Mouse (Mus musculus): ENCODE measurements around the gene Lce1c. TPM values are rescaled to one million over a fixed set of nuclear protein-coding genes. Genes with fewer than 3 reads are reported as not detected.
"Not testable (repeated sequence)": the region's sequence is repeated elsewhere in the genome, so short reads cannot be mapped to it uniquely, and the experiment has no call there.

Lce1c gene
- polyA plus RNA-seq (2016; fragmentation: Nextera tagmentation; extraction: Ambion mirVana) = not detected in 2 replicates

DNA sequence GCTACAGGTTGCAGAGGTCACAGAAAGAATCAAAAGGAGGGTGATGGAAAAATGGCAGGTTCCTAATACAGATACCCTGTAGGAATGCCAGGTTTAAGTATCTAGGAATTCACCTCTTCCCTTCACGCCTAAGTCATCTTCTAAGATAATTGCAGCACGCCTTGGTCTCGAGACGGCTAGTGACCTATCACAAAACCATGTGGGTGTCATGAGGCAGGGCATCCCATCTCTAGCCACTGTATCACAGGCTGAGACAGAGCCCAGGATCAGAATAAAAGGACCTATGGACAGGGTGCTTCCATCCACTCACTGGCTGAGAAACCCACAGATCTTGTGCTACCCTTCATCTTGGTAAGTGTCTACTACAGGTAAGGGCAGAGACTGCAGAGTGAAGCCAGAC lies at the start of gene Lce1c:
Gene Lce1c (plus strand): TSS at position 301 of the 400 bp plus-strand sequence.
- H3K36me3 ChIP-seq = no peaks in the 10 kb centered on the region
- no peak within 1 kb of the TSS for H3K4me3 ChIP-seq
- H3K9ac ChIP-seq = no peak within 1 kb of the TSS
- ATAC-seq (ENCODE audit: low FRiP score) = no peak
- no peaks in the 10 kb centered on the region for H3K9me3 ChIP-seq (replicated peaks)
- H3K4me1 ChIP-seq = no peaks in the 10 kb centered on the region
- no peak within 1 kb of the TSS for H3K27ac ChIP-seq
- no peaks in the 10 kb centered on the region for H3K27me3 ChIP-seq
- H3K4me2 ChIP-seq (replicated peaks) = no peak within 1 kb of the TSS
- WGBS = 92% methylated on average over 4 of the region's 4 CpGs

DNA sequence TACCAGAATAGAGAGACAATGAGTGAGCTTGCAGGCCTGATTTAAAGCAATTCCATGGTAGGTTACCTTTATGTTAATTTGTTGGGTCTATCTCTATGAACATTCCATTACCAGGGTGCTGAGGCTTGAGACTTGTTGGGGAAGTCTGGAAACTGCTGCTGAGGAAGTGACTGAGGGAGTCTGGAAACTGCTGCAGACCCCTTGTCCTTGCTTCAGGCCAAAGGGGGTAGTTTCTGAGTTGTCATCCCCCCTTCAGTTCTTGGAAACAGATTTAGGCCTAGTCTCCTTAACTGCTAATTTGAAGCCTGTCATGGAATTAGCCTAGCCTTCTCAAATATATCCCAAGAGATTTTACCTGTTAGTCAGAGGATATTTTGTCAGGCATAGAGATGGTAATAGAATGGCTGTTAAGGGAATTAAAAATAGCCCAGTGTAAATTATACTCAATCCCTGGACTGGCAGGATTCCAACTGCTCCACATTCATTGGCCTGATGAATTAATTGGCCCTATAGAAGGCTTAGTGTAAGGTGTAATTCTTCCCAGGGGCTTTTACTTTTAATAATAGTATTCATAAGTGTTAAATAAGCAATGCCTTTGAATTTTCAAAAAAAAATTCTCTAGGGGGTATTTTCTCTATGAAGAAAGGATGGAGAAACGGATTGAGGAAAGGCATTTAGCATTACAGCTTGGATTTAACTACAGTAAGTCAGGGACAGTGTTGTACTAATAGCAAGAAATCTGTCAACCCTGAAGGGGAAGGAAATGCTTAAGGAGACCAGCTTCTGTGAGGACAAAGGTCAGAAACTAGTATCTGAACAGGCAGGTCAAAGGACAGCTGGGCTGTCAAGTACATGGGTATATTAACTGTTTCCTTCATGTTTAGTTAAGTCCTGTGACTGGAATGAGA lies 41.0 kb upstream of the Lce1c start:
- ATAC-seq (ENCODE audit: low FRiP score) = peak; percentile 16; the same call in 1 of the 2 replicates
- 44% methylated on average over 1 of the region's 1 CpGs for WGBS
- Histone ChIP-seq H3K4me2 (replicated peaks) (no peak overlapping the region), H3K27ac (no peak overlapping the region), H3K27me3 (no peaks in the 10 kb centered on the region), H3K9me3 (replicated peaks) (no peaks in the 10 kb centered on the region), H3K36me3 (no peaks in the 10 kb centered on the region), H3K4me1 (no peaks in the 10 kb centered on the region), H3K4me3 (no peak overlapping the region), H3K9ac (no peak overlapping the region)

- H3K36me3 ChIP-seq = no peaks in the 10 kb centered on the region
- H3K27me3 ChIP-seq = no peaks in the 10 kb centered on the region
- WGBS = 79% methylated on average over 3 of the region's 3 CpGs
- H3K9me3 ChIP-seq (replicated peaks) = no peaks in the 10 kb centered on the region
- no peaks in the 10 kb centered on the region for H3K4me1 ChIP-seq
- H3K4me2 ChIP-seq (replicated peaks) = no peak overlapping the region
- ATAC-seq (ENCODE audit: low FRiP score) = no peak
- no peak overlapping the region for H3K9ac ChIP-seq
- H3K27ac ChIP-seq = no peak overlapping the region
- no peak overlapping the region for H3K4me3 ChIP-seq
Observed at GRCm38 (mm10) chr3:92638653-92638991, 40.4 kb upstream of the Lce1c start.

GRCm38 (mm10) chr3:92639854-92640253 lies 39.2 kb upstream of the Lce1c start:
- no peak for ATAC-seq (ENCODE audit: low FRiP score)
- Histone ChIP-seq H3K27ac (no peak overlapping the region), H3K9ac (no peak overlapping the region), H3K4me1 (no peaks in the 10 kb centered on the region), H3K9me3 (replicated peaks) (no peaks in the 10 kb centered on the region), H3K36me3 (no peaks in the 10 kb centered on the region), H3K4me3 (no peak overlapping the region), H3K4me2 (replicated peaks) (no peak overlapping the region), H3K27me3 (no peaks in the 10 kb centered on the region)
- 90% methylated on average over 15 of the region's 15 CpGs for WGBS

- Histone ChIP-seq H3K4me1 (no peaks in the 10 kb centered on the region), H3K9me3 (replicated peaks) (no peaks in the 10 kb centered on the region), H3K4me2 (replicated peaks) (no peak within 1 kb of the TSS), H3K4me3 (no peak within 1 kb of the TSS), H3K27me3 (no peaks in the 10 kb centered on the region), H3K36me3 (no peaks in the 10 kb centered on the region), H3K27ac (no peak within 1 kb of the TSS), H3K9ac (no peak within 1 kb of the TSS)
- WGBS = 97% methylated on average over 1 of the region's 1 CpGs
- ATAC-seq (ENCODE audit: low FRiP score) = no peak
Observed at GRCm38 (mm10) chr3:92648207-92648606, 30.8 kb upstream of the Lce1c start, which contains the start of gene Lce1a1. Lce1a1 (minus strand) TSS chr3:92648307.

DNA sequence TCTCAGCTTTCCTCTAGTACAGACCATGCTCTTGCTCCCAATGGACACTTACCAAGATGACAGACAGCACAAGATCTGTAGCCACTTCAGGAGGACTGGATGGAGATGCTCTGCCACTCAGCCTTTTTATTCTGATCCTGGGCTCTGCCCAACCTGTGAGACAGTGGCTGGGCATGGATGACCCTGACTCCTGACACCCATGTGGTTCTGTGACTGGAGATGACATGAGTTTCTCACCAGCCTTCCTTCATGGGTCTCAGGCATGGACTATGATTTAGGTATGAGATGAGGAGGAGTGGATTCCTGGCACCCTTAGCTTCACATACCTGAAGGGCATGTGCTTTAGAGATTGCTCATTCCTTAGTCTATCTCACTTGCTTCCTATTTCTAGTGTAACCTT lies 22.2 kb upstream of the Lce1c start, which contains the start of gene Lce1b:
Gene Lce1b (minus strand): TSS at position 101 of the 400 bp plus-strand sequence.
- H3K4me2 ChIP-seq (replicated peaks) = no peak within 1 kb of the TSS
- H3K9me3 ChIP-seq (replicated peaks) = no peaks in the 10 kb centered on the region
- H3K4me3 ChIP-seq = no peak within 1 kb of the TSS
- no peaks in the 10 kb centered on the region for H3K27me3 ChIP-seq
- H3K27ac ChIP-seq = no peak within 1 kb of the TSS
- H3K36me3 ChIP-seq = no peaks in the 10 kb centered on the region
- H3K4me1 ChIP-seq = no peaks in the 10 kb centered on the region
- no peak within 1 kb of the TSS for H3K9ac ChIP-seq
- ATAC-seq (ENCODE audit: low FRiP score) = no peak

GRCm38 (mm10) chr3:92670215-92670614 lies 8.8 kb upstream of the Lce1c start, which contains the start of gene Lce1a2:
Lce1a2 (minus strand) TSS chr3:92670315.
- Histone ChIP-seq H3K27me3 (no peaks in the 10 kb centered on the region), H3K9ac (no peak within 1 kb of the TSS), H3K27ac (no peak within 1 kb of the TSS), H3K4me3 (no peak within 1 kb of the TSS), H3K36me3 (no peaks in the 10 kb centered on the region), H3K4me1 (no peaks in the 10 kb centered on the region), H3K4me2 (replicated peaks) (no peak within 1 kb of the TSS), H3K9me3 (replicated peaks) (no peaks in the 10 kb centered on the region)
- no peak for ATAC-seq (ENCODE audit: low FRiP score)

- ATAC-seq (ENCODE audit: low FRiP score) = no peak
- Histone ChIP-seq H3K27me3 (no peaks in the 10 kb centered on the region), H3K27ac (no peak within 1 kb of the TSS), H3K36me3 (no peaks in the 10 kb centered on the region), H3K9ac (no peak within 1 kb of the TSS), H3K4me2 (replicated peaks) (no peak within 1 kb of the TSS), H3K4me3 (no peak within 1 kb of the TSS), H3K9me3 (replicated peaks) (no peaks in the 10 kb centered on the region), H3K4me1 (no peaks in the 10 kb centered on the region)
- WGBS = 77% methylated on average over 2 of the region's 2 CpGs
Observed at GRCm38 (mm10) chr3:92687110-92687509, 8.1 kb downstream of the Lce1c start, which contains the start of gene Lce1d. Lce1d (minus strand) TSS chr3:92687210.

DNA sequence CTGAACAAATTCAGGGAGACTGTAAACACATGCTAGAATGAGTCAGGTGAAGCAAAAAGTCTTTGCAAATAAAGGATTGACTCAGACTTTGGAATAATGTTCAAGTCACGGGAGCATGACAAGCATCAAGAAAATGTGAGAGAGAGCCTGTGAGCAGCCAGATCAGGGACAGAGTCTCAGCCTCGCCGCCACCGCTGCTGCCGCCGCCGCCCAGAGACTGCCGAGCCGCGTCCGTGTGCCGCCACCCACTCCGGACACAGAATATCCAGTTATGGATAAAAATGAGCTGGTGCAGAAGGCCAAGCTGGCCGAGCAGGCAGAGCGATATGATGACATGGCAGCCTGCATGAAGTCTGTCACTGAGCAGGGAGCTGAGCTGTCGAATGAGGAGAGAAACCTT lies 10.1 kb downstream of the Lce1c start:
- not testable (repeated sequence) for H3K4me3 ChIP-seq; ATAC-seq (ENCODE audit: low FRiP score); H3K9me3 ChIP-seq (replicated peaks); H3K27ac ChIP-seq; H3K4me1 ChIP-seq; H3K36me3 ChIP-seq; H3K9ac ChIP-seq; H3K4me2 ChIP-seq (replicated peaks); H3K27me3 ChIP-seq
- WGBS = 72% methylated on average over 16 of the region's 16 CpGs

DNA sequence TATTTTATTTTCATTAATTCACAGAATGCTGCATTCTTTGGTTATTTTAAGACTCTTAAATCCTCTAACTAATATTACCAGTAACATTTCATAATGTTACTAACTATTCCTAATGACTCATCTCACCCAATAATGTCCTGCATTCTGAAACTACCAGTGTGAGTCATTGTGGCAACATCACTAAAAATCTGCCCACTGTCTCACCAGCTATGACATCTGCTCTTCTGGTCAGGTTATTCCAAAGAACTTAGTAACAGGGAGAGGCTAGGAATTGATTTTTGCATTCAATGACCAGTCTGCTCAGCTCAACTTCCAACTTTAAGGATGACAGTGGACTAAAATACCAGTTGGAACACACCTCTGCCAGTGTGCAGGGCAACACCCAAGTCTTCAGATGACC lies 12.6 kb downstream of the Lce1c start:
- Histone ChIP-seq H3K9me3 (replicated peaks) (no peaks in the 10 kb centered on the region), H3K4me2 (replicated peaks) (no peak overlapping the region), H3K4me3 (no peak overlapping the region), H3K27me3 (no peaks in the 10 kb centered on the region), H3K4me1 (no peaks in the 10 kb centered on the region), H3K36me3 (no peaks in the 10 kb centered on the region), H3K9ac (no peak overlapping the region), H3K27ac (no peak overlapping the region)
- ATAC-seq (ENCODE audit: low FRiP score) = no peak

DNA sequence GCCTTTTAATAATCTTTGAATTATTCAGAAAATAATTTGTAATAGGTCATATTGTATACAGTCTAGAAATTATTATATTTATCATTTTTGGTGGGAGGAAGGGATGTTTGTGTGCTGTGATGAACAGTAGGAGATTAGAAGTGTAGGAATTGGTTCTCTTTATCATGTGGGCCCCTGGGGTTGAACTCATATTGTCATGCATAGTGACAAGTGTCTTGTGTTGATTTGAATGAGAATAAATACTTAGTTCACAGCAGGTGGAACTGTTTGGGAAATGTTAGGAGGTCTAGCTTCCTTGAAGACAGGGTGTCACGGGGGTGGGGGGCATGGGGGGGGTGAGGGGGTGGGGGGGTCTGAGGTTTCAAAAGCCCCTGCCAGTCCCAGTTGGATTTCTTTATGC lies 15.6 kb downstream of the Lce1c start:
- Histone ChIP-seq H3K27me3 (no peaks in the 10 kb centered on the region), H3K9ac (no peak overlapping the region), H3K4me1 (no peaks in the 10 kb centered on the region), H3K27ac (no peak overlapping the region), H3K36me3 (no peaks in the 10 kb centered on the region), H3K4me3 (no peak overlapping the region), H3K4me2 (replicated peaks) (no peak overlapping the region), H3K9me3 (replicated peaks) (no peaks in the 10 kb centered on the region)
- 13% methylated on average over 1 of the region's 1 CpGs for WGBS
- ATAC-seq (ENCODE audit: low FRiP score) = no peak

GRCm38 (mm10) chr3:92708974-92709373 lies 29.9 kb downstream of the Lce1c start, which contains the start of gene Lce1e:
Lce1e (minus strand) TSS chr3:92709074.
- H3K27ac ChIP-seq = no peak within 1 kb of the TSS
- H3K4me1 ChIP-seq = no peaks in the 10 kb centered on the region
- H3K9ac ChIP-seq = no peak within 1 kb of the TSS
- no peak within 1 kb of the TSS for H3K4me2 ChIP-seq (replicated peaks)
- WGBS = 88% methylated on average over 2 of the region's 2 CpGs
- H3K4me3 ChIP-seq = no peak within 1 kb of the TSS
- no peaks in the 10 kb centered on the region for H3K9me3 ChIP-seq (replicated peaks)
- ATAC-seq (ENCODE audit: low FRiP score) = no peak
- H3K27me3 ChIP-seq = no peaks in the 10 kb centered on the region
- no peaks in the 10 kb centered on the region for H3K36me3 ChIP-seq

DNA sequence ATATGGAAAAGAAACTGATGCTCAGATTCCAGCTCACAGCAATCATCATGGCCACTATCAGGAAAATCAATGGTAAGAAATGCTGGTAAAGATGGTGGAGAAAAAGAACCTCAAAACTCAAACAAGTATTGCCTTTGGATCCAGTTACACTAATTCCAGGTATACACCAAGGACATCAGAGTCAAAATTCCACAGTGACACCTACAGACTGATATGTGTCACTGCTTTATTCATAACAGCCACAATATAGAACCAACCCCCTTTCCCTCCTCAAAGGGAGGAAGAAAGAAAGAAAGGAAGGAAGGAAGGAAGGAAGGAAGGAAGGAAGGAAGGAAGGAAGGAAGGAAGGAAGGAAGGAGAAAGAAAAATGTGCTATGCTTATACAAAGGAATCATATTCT lies 36.1 kb downstream of the Lce1c start:
- ATAC-seq (ENCODE audit: low FRiP score) = no peak
- H3K9ac ChIP-seq = no peak overlapping the region
- H3K4me1 ChIP-seq = no peaks in the 10 kb centered on the region
- H3K27me3 ChIP-seq = no peaks in the 10 kb centered on the region
- no peak overlapping the region for H3K4me3 ChIP-seq
- H3K27ac ChIP-seq = no peak overlapping the region
- H3K9me3 ChIP-seq (replicated peaks) = no peaks in the 10 kb centered on the region
- H3K36me3 ChIP-seq = no peaks in the 10 kb centered on the region
- H3K4me2 ChIP-seq (replicated peaks) = no peak overlapping the region
